Mouse (Mus musculus) ZHBTc4 (cell line): ENCODE results near the gene Abi3.

Experiments
- DNase-seq: peaks from one replicate; pipeline ENCODE4 v3.0.0-alpha.2; 2011; ENCODE audit warnings: low read depth, low spot score

Gene Abi3

DNA sequence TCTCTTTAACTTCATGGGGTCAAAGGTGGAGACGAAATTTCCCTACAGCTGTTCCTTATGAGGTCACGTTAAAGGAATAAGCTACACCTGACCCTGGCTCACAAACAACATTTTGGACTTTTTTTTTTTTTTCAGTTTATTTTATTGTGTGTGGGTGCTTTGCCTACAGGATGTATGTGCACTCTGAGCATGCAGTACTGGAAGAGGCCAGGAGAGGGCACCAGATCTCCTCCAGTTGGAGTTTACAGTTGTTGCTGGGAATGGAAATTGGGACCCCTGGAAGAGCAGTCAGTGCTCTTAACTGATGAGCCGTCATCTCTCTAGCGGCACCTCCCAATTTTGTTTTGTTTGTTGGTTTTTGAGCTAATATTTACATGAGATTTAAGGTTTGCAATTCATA is 56.6 kb downstream of the Abi3 start:
- DNase-seq = peak; percentile 90

DNA sequence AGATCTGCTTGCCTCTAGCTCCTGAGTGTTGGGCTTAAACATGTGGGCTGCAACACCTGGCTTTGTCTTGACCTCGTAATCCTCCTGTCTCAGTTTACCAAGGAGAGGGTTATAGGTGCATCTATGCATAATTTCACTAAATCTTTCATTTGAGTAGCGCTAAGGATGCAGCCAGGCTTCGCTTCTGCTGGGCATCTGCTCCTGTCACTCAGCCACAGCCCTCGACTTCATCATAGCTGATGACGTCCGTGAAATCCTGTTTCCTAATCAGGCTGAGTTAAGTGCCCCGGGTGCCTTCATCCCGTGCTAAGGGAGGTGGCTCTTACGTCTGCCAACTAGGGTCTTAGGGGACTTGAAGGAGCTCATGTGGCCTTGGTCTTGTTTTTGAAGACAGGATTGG is 58.3 kb downstream of the Abi3 start:
- DNase-seq = no peak

DNA sequence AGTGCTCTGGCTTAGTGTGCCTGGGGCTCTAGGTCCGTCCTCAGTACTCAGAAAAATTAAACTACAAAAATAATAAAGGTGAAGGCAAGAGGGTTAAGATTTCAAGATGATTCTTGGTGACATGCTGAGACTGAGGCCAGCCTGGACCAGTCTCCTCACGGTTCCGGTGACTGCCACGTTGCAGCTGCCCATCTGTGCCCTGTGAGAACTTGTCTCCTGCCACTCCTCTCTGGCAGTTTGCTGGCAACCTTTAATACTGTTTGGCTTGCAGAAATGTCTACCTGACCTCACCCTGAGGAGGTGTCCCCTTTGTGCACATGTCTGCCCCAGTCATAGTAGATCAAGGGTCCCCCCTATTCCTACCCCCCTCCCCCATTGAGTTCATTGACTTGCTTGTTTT is 58.8 kb downstream of the Abi3 start:
- no peak for DNase-seq

DNA sequence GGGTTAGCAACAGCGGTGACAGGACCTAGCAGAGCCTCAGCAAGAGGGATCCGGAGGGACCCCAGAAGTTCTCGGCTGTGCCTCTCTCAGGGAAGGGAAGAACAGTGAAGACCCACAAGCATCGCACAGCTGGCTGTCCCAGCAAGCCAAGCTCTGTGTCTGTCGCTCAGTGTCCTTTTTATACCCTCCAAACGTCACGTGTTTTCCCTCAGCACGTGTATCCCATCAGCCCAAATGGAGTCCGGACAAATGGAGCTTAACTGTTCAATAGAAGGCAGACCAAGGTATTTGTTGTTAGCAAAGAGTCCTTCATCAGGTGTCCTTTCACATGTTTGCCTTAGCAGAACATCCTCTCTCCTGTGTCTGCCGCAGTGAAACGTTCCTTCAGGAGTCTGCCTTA is 60.7 kb downstream of the Abi3 start:
- DNase-seq = peak; percentile 69

DNA sequence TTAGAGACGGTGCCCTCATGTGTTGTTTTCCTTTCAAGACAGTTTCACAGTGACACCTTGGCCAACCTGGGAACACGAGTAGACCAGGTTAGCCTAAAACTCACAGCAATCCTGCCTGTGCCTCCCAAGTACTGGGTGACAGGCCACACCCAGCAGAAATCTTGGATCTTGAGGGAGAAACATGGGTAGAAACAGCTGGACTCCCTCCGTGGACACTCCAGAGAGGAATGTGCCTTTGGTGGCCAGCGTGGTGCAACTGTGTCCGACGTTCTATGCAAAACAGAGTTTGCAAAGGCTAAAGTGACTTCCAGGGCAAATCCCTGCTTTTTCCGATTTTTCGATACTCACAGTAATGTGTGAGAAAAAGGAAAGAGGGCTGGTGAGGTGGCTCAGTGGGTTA is 61.8 kb downstream of the Abi3 start:
- DNase-seq = no peak
